Mouse (Mus musculus) right cerebral cortex, adult 2 months (tissue): Measurements from ENCODE around the gene Gm5141.
"Not testable (repeated sequence)": the region's sequence is repeated elsewhere in the genome, so short reads cannot be mapped to it uniquely, and the experiment has no call there.

Source experiments
- DNase-seq, 2 experiments: peaks; one replicate each; pipeline ENCODE4 v3.0.0; 2021 to 2022; ENCODE audit warnings: low spot score in 2 of 2

The Gm5141 gene

DNA sequence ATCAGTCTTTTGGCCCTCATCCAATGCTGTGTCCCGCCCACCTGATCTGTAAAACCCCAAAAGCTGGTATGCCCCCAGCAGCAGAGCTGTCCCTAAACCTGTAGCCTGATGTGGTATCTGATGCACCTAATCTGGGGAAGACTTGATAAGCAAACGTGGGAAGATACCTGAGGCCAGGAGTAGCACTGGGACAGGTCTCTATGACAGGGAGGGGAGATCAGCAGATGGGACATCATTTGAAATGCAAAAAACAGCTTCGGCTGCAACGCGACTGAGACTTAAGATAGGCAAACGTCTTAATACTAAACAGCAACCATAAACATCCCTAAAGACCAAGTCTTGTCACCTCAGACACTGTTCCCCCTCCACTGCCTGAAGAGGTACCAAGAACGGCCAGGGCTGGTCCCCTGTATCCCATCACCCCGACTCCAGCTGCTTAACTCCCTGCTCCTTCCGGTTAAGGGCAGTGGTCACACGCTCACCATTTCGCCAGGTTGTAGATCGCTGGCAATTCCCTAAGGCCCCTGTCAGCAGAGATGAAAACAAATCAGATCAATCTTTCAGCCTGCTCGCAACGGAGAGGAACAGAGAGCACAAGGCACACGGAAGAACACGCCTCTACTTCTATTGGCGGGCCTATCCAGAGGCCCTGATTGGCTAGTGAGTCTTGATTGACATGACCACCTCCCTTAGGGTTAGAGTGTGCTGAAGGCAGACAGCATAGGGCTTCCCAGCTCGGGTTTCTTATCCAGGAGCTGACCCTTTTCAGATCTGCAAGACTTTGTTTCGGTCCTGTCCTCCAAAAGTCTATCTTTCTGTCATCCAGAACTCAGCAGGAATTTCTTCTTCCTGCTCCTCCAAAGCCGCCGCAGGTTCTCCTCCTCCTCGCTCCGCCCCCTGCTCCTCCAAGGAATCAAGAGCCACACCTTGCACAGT, at the start of gene Gm5141:
Gene Gm5141, minus strand, starts transcription at position 610 of the 936 bp plus-strand sequence.
- DNase-seq = peak; percentile 54 to 69

DNA sequence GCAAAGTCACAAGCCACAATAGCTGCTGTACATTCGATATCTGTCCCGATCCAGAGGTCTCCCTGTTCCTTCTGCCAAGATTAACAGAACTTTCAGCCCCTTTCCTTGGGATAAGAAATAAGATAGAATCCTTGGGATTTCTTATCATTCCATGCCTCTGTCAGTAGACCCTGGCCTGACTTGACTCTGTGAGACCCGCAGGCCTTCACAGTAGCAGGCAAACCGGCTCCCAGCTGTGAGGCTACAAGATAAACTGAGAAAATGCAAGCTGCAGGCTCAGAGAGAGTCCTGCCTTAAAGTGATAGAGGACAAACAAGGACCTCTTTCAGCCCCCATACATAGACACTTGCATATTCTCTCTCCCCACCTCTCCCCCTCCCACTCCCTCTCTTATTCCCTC, 47.7 kb upstream of the Gm5141 start:
- no peak for DNase-seq

DNA sequence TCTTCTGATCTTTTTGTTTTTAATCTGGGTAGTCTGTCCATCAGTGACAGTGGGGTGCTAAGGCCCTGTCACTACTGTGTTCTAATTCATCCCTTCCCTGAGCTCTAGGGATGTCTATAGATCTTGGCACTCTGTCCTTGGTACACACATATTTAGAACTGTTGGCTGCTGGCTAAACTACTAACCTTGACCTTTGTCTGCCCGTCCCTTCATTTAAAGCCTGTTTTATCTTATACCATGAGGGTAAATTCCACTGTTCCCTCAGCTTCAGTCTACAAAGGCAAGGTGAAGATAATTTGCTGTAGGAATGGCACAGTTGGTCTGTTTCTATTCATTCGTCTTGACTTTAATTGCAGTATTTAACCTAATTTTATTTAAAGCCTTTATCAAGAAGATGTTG, 46.6 kb upstream of the Gm5141 start:
- DNase-seq = no peak

DNA sequence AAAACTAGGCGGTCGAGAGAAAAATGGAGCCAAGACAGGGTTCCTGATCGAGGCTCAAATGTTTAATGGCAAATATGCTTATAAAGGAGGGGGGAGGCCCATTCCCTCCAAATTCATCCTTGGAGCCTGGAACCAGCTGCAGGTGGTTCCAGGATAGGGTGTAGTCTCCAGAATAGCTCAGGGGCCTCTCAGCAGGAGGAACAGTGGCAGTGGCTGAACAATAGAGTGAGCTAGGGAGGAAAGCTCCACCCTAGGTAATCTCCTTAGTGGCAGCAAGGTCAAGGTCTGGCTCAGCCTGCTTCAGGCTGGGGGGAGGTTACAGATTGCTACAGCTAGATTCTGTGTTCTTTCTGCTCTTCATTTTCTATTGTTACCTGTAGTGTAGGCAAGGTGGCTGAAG, 30.1 kb upstream of the Gm5141 start:
- DNase-seq = not testable (repeated sequence)

- no peak for DNase-seq
Observed at GRCm38 (mm10) chr13:62812713-62813112, 27.1 kb upstream of the Gm5141 start.

DNA sequence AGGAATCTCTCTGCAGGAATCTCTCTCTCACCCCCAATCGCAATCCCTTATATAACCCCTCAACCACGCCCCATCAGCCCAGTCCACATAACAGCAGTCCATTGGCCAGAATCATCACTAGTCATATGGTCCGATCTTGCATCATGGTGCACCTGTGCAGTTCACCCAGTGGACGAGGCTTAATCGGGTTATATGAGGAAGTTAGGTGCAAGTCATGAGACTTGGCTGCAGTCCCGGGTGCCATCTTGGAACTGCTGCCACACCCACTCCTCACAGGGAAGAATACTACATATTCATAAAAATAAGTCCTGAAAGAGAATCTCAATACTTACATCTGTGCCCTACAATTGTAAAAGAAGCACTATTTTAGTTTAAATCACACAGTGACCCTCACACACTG, 22.4 kb upstream of the Gm5141 start:
- not testable (repeated sequence) for DNase-seq

DNA sequence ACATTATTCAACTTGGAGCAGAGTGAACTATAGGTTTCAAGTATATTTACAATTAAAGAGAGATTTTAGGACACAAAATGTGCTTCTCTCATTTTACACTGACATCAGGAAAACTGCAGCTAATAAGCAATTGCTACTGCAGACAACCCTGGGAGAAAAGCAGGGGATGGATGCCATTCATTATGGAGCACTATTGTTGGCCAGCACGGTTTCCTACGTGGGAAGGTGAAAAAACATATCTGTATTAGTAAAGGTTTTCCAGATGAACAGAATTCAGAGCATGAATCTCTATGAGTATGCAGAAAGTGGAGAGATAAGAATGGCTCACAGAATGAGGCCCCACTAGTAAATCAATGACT, 506 bp upstream of the Gm5141 start:
- DNase-seq = not testable (repeated sequence)

DNA sequence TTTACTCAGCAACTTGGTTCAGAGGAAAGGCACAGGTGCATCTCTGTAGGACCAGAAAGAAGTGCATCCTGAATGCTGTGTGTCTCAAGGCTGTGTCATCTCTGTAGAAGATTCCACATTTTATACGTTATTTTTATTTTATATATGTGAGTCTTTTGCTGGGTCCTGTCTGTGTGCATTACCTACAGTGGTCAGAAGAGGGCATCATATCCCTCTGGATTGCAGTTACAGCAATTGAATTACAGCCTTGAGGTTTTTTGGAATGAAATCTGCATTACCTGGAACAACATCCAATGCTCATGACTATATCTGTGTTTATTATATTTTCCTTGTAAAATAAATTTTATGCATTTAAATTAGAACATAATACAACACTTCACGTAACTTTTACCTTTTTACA, 21.8 kb downstream of the Gm5141 start:
- DNase-seq = peak; percentile 57 to 59

DNA sequence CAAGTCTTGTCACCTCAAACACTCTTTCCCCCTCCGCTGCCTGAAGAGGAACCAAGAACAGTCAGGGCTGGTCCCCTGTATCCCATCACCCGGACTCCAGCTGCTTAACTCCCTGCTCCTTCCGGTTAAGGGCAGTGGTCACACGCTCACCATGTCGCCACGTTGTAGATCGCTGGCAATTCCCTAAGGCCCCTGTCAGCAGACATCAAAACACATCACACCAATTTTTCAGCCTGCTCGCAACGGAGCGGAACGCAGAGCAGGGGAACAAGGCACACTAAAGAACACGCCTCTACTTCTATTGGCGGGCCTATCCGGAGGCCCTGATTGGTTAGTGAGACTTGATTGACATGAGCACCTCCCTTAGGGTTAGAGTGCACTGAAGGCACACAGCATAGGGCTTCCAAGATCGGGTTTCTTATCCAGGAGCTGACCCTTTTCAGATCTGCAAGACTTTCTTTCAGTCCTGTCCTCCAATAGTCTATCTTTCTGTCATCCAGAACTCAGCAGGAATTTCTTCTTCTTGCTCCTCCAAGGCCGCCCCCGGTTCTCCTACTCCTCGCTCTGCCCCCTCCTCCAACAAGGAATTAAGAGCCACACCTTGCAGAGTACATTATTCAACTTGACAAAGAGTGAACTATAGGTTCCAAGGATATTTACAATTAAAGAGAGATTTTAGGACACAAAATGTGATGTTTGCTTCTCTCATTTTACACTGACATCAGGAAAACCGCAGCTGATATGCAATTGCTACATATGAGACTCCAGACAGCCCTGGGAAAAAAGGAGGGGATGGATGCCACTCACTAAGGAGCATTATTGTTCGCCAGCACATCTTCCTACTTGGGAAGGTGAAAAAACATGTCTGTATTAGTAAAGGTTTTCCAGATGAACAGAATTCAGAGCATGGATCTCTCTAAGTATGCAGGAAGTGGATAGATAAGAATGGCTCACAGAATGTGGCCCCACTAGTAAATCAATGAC, 24.9 kb downstream of the Gm5141 start, which contains the start of gene Platr25:
Gene Platr25, minus strand, starts transcription at position 278 of the 984 bp plus-strand sequence.
- DNase-seq = peak; percentile 29 to 37

DNA sequence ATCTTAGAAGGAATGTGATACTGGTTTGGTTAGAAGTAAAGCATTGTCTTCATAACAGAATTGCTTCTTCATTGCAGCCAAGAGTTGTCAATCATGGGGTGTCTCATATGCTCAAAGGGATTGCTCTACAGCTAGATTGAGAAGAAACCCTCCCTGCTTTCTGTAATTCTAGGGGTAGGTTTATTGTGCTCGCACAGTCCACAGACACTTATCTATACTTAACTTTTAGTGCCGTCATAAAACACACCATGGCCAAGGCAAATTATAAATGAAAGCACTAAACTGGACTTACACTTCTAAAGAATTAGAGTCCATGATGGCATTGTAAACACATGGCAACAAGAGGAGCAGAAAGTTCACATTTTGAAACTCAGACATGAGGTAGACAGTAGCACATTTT, 52.3 kb downstream of the Gm5141 start:
- no peak for DNase-seq
